Mouse (Mus musculus): ENCODE results near the gene Angptl6. TPM values are rescaled to one million over a fixed set of nuclear protein-coding genes. Genes with fewer than 3 reads are reported as not detected.
"Not testable (repeated sequence)": the region's sequence is repeated elsewhere in the genome, so short reads cannot be mapped to it uniquely, and the experiment has no call there.

Angptl6 gene
- polyA plus RNA-seq, 1 experiment from 2014 or later = 5.7 TPM

DNA sequence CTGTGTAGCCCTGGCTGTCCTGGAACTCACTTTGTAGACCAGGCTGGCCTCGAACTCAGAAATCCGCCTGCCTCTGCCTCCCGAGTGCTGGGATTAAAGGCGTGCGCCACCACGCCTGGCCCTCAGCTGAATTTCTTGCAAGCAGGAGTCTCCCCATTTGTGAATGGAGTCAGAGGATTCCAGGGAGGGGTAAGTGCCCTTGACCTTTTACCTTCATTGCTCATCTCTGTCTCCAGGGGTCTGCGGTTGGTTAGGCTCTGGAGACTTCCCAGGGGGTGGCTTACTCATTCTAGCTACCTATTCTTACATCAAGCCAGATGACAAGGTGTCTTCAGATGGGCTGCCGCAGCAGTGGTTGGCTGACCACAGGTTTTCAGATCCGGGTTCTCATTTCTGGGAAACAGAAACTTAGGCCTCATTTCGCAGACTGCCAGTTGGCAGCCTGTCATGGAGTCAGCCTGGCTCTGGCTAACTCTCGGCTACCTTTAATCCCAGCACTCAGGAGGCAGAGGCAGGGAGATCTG lies 44.0 kb downstream of the Angptl6 start:
- not testable (repeated sequence) for ATAC-seq (ENCODE audit: insufficient read depth, low FRiP score, low TSS enrichment); H3K27me3 ChIP-seq (ENCODE audit: control insufficient read depth, insufficient read depth, low read length); H3K27ac ChIP-seq (ENCODE audit: low read depth, low read length); H3K9ac ChIP-seq (ENCODE audit: low read length); H3K4me3 ChIP-seq (ENCODE audit: low read depth, low read length); DNase-seq (ENCODE audit: low spot score); H3K36me3 ChIP-seq (ENCODE audit: control insufficient read depth, insufficient read depth, low read length); H3K4me2 ChIP-seq (ENCODE audit: low read depth); H3K4me1 ChIP-seq (ENCODE audit: control insufficient read depth, insufficient read depth, low read length); H3K9me3 ChIP-seq (ENCODE audit: control insufficient read depth, low read length)
- WGBS = 87% methylated on average over 10 of the region's 11 CpGs

DNA sequence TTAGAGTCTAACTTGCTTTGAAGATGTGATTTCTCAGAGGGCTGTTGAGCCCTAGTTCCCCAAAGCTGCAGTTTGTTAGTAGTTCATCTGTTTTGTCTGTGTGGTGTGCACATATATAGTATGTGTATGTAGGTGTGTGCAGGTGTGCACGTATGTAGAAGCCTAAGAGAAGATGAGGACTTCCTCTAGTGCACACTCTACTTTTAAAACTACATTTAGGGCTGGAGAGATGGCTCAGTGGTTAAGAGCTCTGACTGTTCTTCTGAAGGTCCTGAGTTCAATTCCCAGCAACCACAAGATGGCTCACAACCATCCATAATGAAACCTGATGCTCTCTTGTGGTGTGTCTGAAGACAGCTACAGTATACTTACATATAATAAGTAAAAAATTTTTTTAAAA lies 44.6 kb downstream of the Angptl6 start:
- Histone ChIP-seq H3K27ac (ENCODE audit: low read depth, low read length) (no peak overlapping the region), H3K9me3 (ENCODE audit: control insufficient read depth, low read length) (no peaks in the 10 kb centered on the region), H3K9ac (ENCODE audit: low read length) (no peak overlapping the region), H3K4me3 (ENCODE audit: low read depth, low read length) (no peak overlapping the region), H3K4me2 (ENCODE audit: low read depth) (no peak overlapping the region), H3K4me1 (ENCODE audit: control insufficient read depth, insufficient read depth, low read length) (no peaks in the 10 kb centered on the region), H3K36me3 (ENCODE audit: control insufficient read depth, insufficient read depth, low read length) (no peaks in the 10 kb centered on the region), H3K27me3 (ENCODE audit: control insufficient read depth, insufficient read depth, low read length) (no peaks in the 10 kb centered on the region)
- WGBS = 67% methylated on average over 1 of the region's 1 CpGs
- DNase-seq (ENCODE audit: low spot score) (no peak), ATAC-seq (ENCODE audit: insufficient read depth, low FRiP score, low TSS enrichment) (no peak)

DNA sequence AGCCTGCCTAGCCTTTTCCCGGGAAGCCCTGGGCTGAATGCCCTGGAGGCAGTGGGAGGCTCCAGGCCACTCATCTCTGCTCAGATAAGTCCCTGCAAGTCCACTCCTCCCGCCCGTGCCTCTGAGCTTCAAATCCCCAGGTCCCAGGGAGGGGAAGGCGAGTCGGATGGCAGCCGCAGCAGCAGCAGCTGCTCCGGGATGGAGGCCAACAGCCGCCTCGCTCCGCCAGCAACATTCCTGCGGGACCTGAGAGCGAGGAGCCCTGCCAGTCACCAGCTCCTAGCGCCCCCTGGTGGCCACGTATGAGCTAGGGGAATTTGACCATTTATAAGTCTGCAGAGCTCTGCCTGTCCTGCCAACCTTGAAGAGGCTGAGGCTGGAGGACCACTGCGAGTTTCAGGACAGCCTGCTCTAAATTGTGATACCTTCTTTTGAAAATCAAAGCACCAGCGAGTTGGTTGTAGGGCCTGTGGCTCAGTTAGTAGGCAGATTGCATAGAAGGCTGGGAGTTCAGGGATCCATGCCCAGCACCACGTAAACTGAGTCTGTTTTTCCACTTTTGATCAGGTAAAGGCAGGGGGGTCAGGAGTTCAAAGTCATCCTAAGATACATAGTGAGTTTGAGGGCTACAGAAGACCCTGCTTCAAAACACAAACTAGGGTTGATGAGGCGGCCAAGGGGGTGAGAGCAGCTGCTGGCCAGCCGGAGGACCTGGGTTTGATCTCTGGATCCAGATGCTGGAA lies 48.5 kb downstream of the Angptl6 start:
- no peak overlapping the region for H3K27ac ChIP-seq (ENCODE audit: low read depth, low read length)

DNA sequence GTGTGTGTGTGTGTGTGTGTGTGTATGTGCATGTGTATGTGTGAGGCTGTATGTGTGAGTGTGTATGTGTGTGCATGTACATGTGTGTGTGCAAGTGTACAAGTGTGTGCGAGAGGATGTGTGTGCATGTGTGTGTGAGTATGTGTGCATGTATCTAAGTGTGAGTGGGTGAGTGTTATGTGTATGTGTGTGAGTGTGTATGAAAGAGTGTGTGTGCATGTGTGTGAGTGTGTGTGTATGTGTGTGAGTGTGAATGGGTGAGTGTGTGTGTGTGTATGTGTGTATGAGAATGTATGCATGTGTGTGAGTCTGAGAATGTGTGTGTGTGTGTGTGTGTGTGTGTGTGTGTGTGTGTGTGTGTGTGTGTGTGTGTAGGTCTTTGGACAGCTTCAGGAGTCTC lies 51.4 kb downstream of the Angptl6 start:
- ATAC-seq (ENCODE audit: insufficient read depth, low FRiP score, low TSS enrichment) (no peak), DNase-seq (ENCODE audit: low spot score) (no peak)
- no peak overlapping the region for H3K9ac ChIP-seq (ENCODE audit: low read length)
- H3K4me2 ChIP-seq (ENCODE audit: low read depth) = no peak overlapping the region
- no peak overlapping the region for H3K27ac ChIP-seq (ENCODE audit: low read depth, low read length)
- no peaks in the 10 kb centered on the region for H3K36me3 ChIP-seq (ENCODE audit: control insufficient read depth, insufficient read depth, low read length)
- H3K9me3 ChIP-seq (ENCODE audit: control insufficient read depth, low read length) = no peaks in the 10 kb centered on the region
- no peaks in the 10 kb centered on the region for H3K27me3 ChIP-seq (ENCODE audit: control insufficient read depth, insufficient read depth, low read length)
- H3K4me3 ChIP-seq (ENCODE audit: low read depth, low read length) = no peak overlapping the region
- WGBS = 84% methylated on average over 1 of the region's 1 CpGs
- no peaks in the 10 kb centered on the region for H3K4me1 ChIP-seq (ENCODE audit: control insufficient read depth, insufficient read depth, low read length)

More for the DNA sequence above, 48.5 kb downstream of the Angptl6 start:
- Histone ChIP-seq H3K4me1 (ENCODE audit: control insufficient read depth, insufficient read depth, low read length) (no peaks in the 10 kb centered on the region), H3K9me3 (ENCODE audit: control insufficient read depth, low read length) (no peaks in the 10 kb centered on the region), H3K27me3 (ENCODE audit: control insufficient read depth, insufficient read depth, low read length) (no peaks in the 10 kb centered on the region), H3K9ac (ENCODE audit: low read length) (peak overlapping the region; percentile 49), H3K4me3 (ENCODE audit: low read depth, low read length) (0 out of 2 replicates have a peak overlapping the region, but pooled peaks have one; percentile 8), H3K4me2 (ENCODE audit: low read depth) (peak overlapping the region; percentile 22; the same call in 1 of the 2 replicates), H3K36me3 (ENCODE audit: control insufficient read depth, insufficient read depth, low read length) (no peaks in the 10 kb centered on the region)
- peak; percentile 94 for DNase-seq (ENCODE audit: low spot score)
- WGBS = 16% methylated on average over 19 of the region's 19 CpGs
- peak; percentile 76 for ATAC-seq (ENCODE audit: insufficient read depth, low FRiP score, low TSS enrichment)

DNA sequence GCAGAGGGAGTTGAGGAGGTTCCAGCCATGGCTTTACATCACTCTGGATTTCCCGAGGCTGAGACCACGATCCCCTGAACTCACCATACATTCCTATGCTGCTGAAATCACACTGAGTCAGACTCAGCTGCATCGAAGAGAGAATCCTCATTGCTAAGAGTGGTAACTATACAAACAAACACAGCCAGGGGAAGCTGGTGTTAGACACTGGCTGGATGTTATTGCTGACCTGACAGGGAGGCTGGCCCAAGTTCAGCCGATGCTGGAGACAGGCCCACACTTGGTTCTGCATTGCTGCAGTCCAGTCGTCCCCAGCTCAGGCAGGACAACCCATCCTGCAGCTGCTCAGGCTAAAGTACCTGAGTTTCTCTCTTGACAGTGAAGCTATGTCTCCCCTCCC lies 53.7 kb downstream of the Angptl6 start:
- no peak overlapping the region for H3K27ac ChIP-seq (ENCODE audit: low read depth, low read length)
- H3K4me2 ChIP-seq (ENCODE audit: low read depth) = no peak overlapping the region
- DNase-seq (ENCODE audit: low spot score) (no peak), ATAC-seq (ENCODE audit: insufficient read depth, low FRiP score, low TSS enrichment) (no peak)
- H3K4me1 ChIP-seq (ENCODE audit: control insufficient read depth, insufficient read depth, low read length) = no peaks in the 10 kb centered on the region
- H3K4me3 ChIP-seq (ENCODE audit: low read depth, low read length) = no peak overlapping the region
- no peaks in the 10 kb centered on the region for H3K36me3 ChIP-seq (ENCODE audit: control insufficient read depth, insufficient read depth, low read length)
- no peaks in the 10 kb centered on the region for H3K27me3 ChIP-seq (ENCODE audit: control insufficient read depth, insufficient read depth, low read length)
- no peaks in the 10 kb centered on the region for H3K9me3 ChIP-seq (ENCODE audit: control insufficient read depth, low read length)
- WGBS = 71% methylated on average over 5 of the region's 5 CpGs
- no peak overlapping the region for H3K9ac ChIP-seq (ENCODE audit: low read length)

Small RNAs within 50 kb of the gene (microRNA-seq; reads per million reads assigned to microRNA genes)
- not detected for gene Mir7081

Other genes with a start within 250 kb of the Angptl6 start
- 391 and 397 TPM in 2 replicates for gene Ubl5, start 236.8 kb downstream of the Angptl6 start, polyA plus RNA-seq (2014; fragmentation: Nextera tagmentation; extraction: Ambion mirVana)
- gene Fbxl12, start 235.0 kb downstream of the Angptl6 start, polyA plus RNA-seq (2014; fragmentation: Nextera tagmentation; extraction: Ambion mirVana) = 15.3 and 15.8 TPM in 2 replicates
- 68.7 and 71.6 TPM in 2 replicates for gene Pin1, start 227.6 kb downstream of the Angptl6 start, polyA plus RNA-seq (2014; fragmentation: Nextera tagmentation; extraction: Ambion mirVana)
- 76.1 and 88.4 TPM in 2 replicates for gene Olfm2, start 133.4 kb downstream of the Angptl6 start, polyA plus RNA-seq (2014; fragmentation: Nextera tagmentation; extraction: Ambion mirVana)
- gene Col5a3, start 64.7 kb downstream of the Angptl6 start, polyA plus RNA-seq (2014; fragmentation: Nextera tagmentation; extraction: Ambion mirVana) = 0.21 and 0.32 TPM in 2 replicates
- not detected in 2 replicates for gene Rdh8, start 61.2 kb downstream of the Angptl6 start, polyA plus RNA-seq (2014; fragmentation: Nextera tagmentation; extraction: Ambion mirVana)
- gene A230050P20Rik, start 11.1 kb downstream of the Angptl6 start, polyA plus RNA-seq (2014; fragmentation: Nextera tagmentation; extraction: Ambion mirVana) = 0.65 and 0.94 TPM in 2 replicates
- 60.8 and 64.0 TPM in 2 replicates for gene Ppan, start 8.4 kb upstream of the Angptl6 start, polyA plus RNA-seq (2014; fragmentation: Nextera tagmentation; extraction: Ambion mirVana)
- gene Eif3g, start 18.9 kb upstream of the Angptl6 start, polyA plus RNA-seq (2014; fragmentation: Nextera tagmentation; extraction: Ambion mirVana) = 352 and 373 TPM in 2 replicates
- gene Dnmt1, start 80.2 kb upstream of the Angptl6 start, polyA plus RNA-seq (2014; fragmentation: Nextera tagmentation; extraction: Ambion mirVana) = 70.3 and 72.7 TPM in 2 replicates
- gene S1pr2, start 97.1 kb upstream of the Angptl6 start, polyA plus RNA-seq (2014; fragmentation: Nextera tagmentation; extraction: Ambion mirVana) = 24.8 and 28.5 TPM in 2 replicates
- gene Mrpl4, start 123.0 kb upstream of the Angptl6 start, polyA plus RNA-seq (2014; fragmentation: Nextera tagmentation; extraction: Ambion mirVana) = 131 and 135 TPM in 2 replicates
- 5.6 TPM in 2 replicates for gene Icam1, start 136.3 kb upstream of the Angptl6 start, polyA plus RNA-seq (2014; fragmentation: Nextera tagmentation; extraction: Ambion mirVana)
- gene Icam4, start 149.6 kb upstream of the Angptl6 start, polyA plus RNA-seq (2014; fragmentation: Nextera tagmentation; extraction: Ambion mirVana) = 4.2 and 5.8 TPM in 2 replicates
- gene Icam5, start 152.3 kb upstream of the Angptl6 start, polyA plus RNA-seq (2014; fragmentation: Nextera tagmentation; extraction: Ambion mirVana) = 0.11 TPM in 1 of 2 replicates, not detected in the other
- gene Zglp1, start 187.4 kb upstream of the Angptl6 start, polyA plus RNA-seq (2014; fragmentation: Nextera tagmentation; extraction: Ambion mirVana) = 1.2 and 1.9 TPM in 2 replicates
- 0.82 and 0.97 TPM in 2 replicates for gene Gm49373, start 193.4 kb upstream of the Angptl6 start, polyA plus RNA-seq (2014; fragmentation: Nextera tagmentation; extraction: Ambion mirVana)
- 52.0 and 55.5 TPM in 2 replicates for gene Fdx1l, start 193.9 kb upstream of the Angptl6 start, polyA plus RNA-seq (2014; fragmentation: Nextera tagmentation; extraction: Ambion mirVana)
- gene Gm38431, start 212.3 kb upstream of the Angptl6 start, polyA plus RNA-seq (2014; fragmentation: Nextera tagmentation; extraction: Ambion mirVana) = 2.7 and 2.8 TPM in 2 replicates
- 88.4 and 90.7 TPM in 2 replicates for gene Raver1, start 212.3 kb upstream of the Angptl6 start, polyA plus RNA-seq (2014; fragmentation: Nextera tagmentation; extraction: Ambion mirVana)